Mouse (Mus musculus): ENCODE data around the gene Chic2. TPM values are rescaled to one million over a fixed set of nuclear protein-coding genes. Genes with fewer than 3 reads are reported as not detected.

The Chic2 gene
- polyA plus RNA-seq, 1 experiment from 2014 or later = 32.5 TPM

DNA sequence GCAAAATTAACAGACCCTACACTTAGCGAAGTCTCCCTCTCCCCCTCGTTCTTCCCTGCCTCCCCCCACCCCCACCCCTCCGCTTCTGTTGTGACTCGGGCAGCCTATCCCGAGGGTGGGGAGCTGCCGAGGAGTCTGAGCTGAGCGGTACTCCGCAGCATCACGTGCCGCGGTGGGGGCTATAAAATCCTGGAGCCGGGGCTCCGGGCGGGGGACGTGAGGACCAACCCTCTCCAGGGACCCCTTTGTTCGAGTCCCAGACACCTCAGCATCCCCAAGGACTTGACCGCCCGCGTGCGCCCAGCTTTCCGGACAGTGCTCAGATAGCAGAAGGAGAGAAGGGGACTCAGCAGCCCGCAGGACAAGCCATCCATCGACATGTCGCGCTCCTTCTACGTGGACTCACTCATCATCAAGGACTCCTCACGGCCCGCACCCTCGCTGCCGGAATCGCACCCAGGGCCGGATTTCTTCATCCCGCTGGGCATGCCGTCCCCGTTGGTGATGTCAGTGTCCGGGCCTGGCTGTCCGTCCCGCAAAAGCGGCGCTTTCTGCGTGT, 30.9 kb upstream of the Chic2 start, which contains the start of gene Gsx2:
Gene Gsx2, plus strand, starts transcription at position 219 of the 559 bp plus-strand sequence.
- ATAC-seq = no peak
- Histone ChIP-seq H3K4me1 (0 out of 2 replicates have a peak, but pooled peaks cover 4% of the 10 kb centered on the region), H3K27me3 (replicated peaks) (peaks cover 100% of the 10 kb centered on the region), H3K9ac (no peak within 1 kb of the TSS), H3K36me3 (no peaks in the 10 kb centered on the region), H3K4me2 (peak within 1 kb of the TSS; percentile 15; the same call in 1 of the 2 replicates), H3K9me3 (replicated peaks) (no peaks in the 10 kb centered on the region), H3K4me3 (no peak within 1 kb of the TSS), H3K27ac (no peak within 1 kb of the TSS)
- 2% methylated on average over 41 of the region's 41 CpGs for WGBS (ENCODE audit: insufficient replicate concordance)

GRCm38 (mm10) chr5:75074537-75075382, 30.2 kb upstream of the Chic2 start:
- Histone ChIP-seq H3K36me3 (no peaks in the 10 kb centered on the region), H3K9ac (no peak overlapping the region), H3K27me3 (replicated peaks) (peaks cover 100% of the 10 kb centered on the region), H3K9me3 (replicated peaks) (no peaks in the 10 kb centered on the region), H3K4me2 (no peak overlapping the region), H3K27ac (no peak overlapping the region), H3K4me3 (no peak overlapping the region), H3K4me1 (0 out of 2 replicates have a peak, but pooled peaks cover 4% of the 10 kb centered on the region)
- no peak for ATAC-seq
- WGBS (ENCODE audit: insufficient replicate concordance) = 5% methylated on average over 15 of the region's 15 CpGs

- 5% methylated on average over 4 of the region's 4 CpGs for WGBS (ENCODE audit: insufficient replicate concordance)
- Histone ChIP-seq H3K27ac (no peak overlapping the region), H3K9ac (no peak overlapping the region), H3K4me2 (no peak overlapping the region), H3K4me1 (0 out of 2 replicates have a peak, but pooled peaks cover 4% of the 10 kb centered on the region), H3K36me3 (no peaks in the 10 kb centered on the region), H3K4me3 (no peak overlapping the region), H3K27me3 (replicated peaks) (peaks cover 100% of the 10 kb centered on the region), H3K9me3 (replicated peaks) (no peaks in the 10 kb centered on the region)
- no peak for ATAC-seq
Measured at GRCm38 (mm10) chr5:75074132-75074531, 29.6 kb upstream of the Chic2 start.

DNA sequence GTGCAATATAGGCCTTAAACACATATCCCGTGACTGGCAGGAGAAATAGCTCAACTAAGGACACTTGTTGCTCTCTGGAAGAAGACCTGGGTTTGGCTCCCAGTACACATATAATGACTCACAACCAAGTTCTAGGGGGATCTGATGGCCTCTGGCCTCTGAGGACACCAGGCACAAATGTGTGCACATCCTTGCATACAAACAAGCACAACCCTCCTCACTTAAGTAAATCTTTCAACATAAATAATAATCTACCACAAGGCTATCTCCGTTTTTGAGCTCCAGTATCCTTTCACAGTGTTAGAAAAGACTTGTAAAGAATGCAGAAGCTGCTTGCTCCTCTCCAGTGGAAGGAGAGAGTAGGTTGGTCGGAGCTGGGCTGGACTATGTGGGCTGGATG, 29.1 kb upstream of the Chic2 start:
- Histone ChIP-seq H3K36me3 (no peaks in the 10 kb centered on the region), H3K27me3 (replicated peaks) (peaks cover 100% of the 10 kb centered on the region), H3K4me3 (no peak overlapping the region), H3K4me2 (no peak overlapping the region), H3K27ac (no peak overlapping the region), H3K9ac (no peak overlapping the region), H3K4me1 (0 out of 2 replicates have a peak, but pooled peaks cover 4% of the 10 kb centered on the region), H3K9me3 (replicated peaks) (no peaks in the 10 kb centered on the region)
- ATAC-seq = no peak
- 9% methylated on average over 3 of the region's 3 CpGs for WGBS (ENCODE audit: insufficient replicate concordance)

DNA sequence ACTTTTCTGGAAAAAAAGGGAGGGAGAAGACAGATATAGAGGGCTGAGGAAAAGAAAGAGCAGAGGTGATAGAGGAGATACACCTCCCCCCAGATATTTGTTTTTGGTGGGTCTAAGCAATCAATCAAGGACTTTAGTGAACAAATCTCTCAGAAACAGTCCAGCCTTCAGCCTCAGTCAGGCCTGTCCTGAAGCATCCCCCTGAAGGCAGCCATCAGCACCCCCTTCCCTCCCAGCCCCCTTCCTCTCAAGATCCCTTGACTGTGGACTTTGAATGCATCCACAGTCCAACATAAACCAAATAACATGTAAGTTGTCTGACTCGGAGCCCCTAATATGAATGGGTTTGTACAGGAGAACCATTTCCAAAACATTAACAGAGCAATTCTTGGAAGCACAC, 28.6 kb upstream of the Chic2 start:
- Histone ChIP-seq H3K9me3 (replicated peaks) (no peaks in the 10 kb centered on the region), H3K4me1 (0 out of 2 replicates have a peak, but pooled peaks cover 4% of the 10 kb centered on the region), H3K9ac (no peak overlapping the region), H3K27ac (no peak overlapping the region), H3K27me3 (replicated peaks) (peaks cover 100% of the 10 kb centered on the region), H3K36me3 (no peaks in the 10 kb centered on the region), H3K4me2 (no peak overlapping the region), H3K4me3 (no peak overlapping the region)
- ATAC-seq = no peak
- WGBS (ENCODE audit: insufficient replicate concordance) = 42% methylated on average over 1 of the region's 1 CpGs

DNA sequence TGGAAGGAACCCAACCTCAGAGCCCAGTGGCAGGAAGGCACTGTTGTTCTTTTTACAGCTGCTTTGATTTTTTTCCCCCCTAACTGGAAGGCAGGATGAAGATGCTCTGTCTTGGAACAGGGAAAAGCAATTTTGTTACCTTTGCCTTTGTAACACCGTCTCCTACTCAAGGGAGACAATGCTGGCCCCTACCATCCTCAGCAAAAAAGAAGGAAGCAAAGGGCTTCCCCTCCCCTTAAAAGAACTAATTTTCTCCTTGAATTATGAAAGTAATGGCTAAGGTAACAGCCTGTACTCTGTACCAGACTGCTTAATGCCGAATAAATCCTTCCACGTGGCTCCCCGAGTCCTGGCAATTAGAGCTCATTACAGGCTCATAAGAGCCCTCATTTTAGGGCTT, 28.0 kb upstream of the Chic2 start:
- H3K4me1 ChIP-seq = 0 out of 2 replicates have a peak, but pooled peaks cover 4% of the 10 kb centered on the region
- no peaks in the 10 kb centered on the region for H3K9me3 ChIP-seq (replicated peaks)
- 5% methylated on average over 4 of the region's 4 CpGs for WGBS (ENCODE audit: insufficient replicate concordance)
- ATAC-seq = no peak
- no peak overlapping the region for H3K4me2 ChIP-seq
- no peaks in the 10 kb centered on the region for H3K36me3 ChIP-seq
- H3K4me3 ChIP-seq = no peak overlapping the region
- H3K27me3 ChIP-seq (replicated peaks) = peaks cover 100% of the 10 kb centered on the region
- H3K9ac ChIP-seq = no peak overlapping the region
- no peak overlapping the region for H3K27ac ChIP-seq

- 9% methylated on average over 10 of the region's 10 CpGs for WGBS (ENCODE audit: insufficient replicate concordance)
- Histone ChIP-seq H3K36me3 (no peaks in the 10 kb centered on the region), H3K4me1 (0 out of 2 replicates have a peak, but pooled peaks cover 4% of the 10 kb centered on the region), H3K9me3 (replicated peaks) (no peaks in the 10 kb centered on the region), H3K27ac (no peak overlapping the region), H3K4me2 (no peak overlapping the region), H3K9ac (no peak overlapping the region), H3K4me3 (no peak overlapping the region), H3K27me3 (replicated peaks) (peaks cover 100% of the 10 kb centered on the region)
- ATAC-seq = no peak
Measured at GRCm38 (mm10) chr5:75071951-75072350, 27.4 kb upstream of the Chic2 start.

DNA sequence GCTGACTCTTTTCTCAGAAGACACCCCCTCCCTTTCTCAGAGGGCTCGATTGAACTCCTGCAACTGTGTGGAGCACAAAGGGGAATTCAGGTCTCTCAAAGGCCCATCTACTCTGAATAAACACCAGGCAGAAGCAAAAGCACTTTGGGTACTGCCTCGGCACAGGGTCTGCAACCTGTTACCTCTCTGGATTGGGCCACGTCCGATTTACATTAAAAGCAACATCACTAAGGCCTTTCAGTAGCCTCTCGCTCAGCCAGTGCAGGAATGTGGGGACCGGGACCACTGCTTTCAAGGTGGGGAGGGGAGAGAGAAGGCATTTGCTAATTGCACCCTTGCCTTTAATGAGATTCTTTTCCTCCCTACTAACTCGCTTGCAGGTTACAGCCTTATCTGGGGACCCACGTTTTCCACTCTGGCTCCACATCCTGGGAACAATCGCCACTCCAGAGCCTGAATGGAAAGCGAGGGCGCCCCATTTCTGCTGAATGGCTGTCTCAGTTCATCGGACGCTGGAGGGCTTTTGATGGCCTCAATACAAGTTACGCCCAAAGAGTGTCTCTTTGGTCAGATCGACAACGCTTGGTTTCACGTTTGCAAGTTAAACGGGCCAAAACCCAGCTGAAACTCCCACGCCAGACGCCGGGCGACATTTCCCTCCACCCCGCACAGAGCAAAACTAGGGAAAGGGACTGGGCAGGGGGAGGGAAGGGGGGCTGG, 26.2 kb upstream of the Chic2 start:
- Histone ChIP-seq H3K36me3 (no peaks in the 10 kb centered on the region), H3K27me3 (replicated peaks) (peaks cover 98% of the 10 kb centered on the region), H3K4me1 (0 out of 2 replicates have a peak, but pooled peaks cover 3% of the 10 kb centered on the region), H3K4me2 (no peak overlapping the region), H3K9ac (no peak overlapping the region), H3K27ac (no peak overlapping the region), H3K4me3 (no peak overlapping the region), H3K9me3 (replicated peaks) (no peaks in the 10 kb centered on the region)
- 3% methylated on average over 23 of the region's 23 CpGs for WGBS (ENCODE audit: insufficient replicate concordance)
- no peak for ATAC-seq

DNA sequence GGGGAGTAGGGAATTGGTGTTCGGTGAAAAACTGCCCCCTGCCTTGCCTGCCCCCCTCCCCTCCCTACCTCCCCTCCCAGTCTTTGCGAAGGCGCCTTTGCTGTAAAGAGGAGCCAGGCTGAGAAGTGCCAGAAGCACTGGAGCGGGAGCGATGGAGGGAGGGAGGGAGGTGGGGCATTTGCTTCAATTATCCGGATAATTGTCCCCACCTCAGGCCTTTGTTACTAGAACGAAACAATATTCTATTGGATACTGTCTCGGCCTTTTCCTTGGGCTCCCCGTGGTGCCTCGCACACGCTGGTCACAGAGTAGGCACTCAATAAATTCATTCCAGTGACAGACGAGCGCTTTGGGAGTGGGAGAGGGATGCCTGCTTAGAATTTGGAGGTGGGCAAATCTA, 25.6 kb upstream of the Chic2 start:
- ATAC-seq = no peak
- WGBS (ENCODE audit: insufficient replicate concordance) = 2% methylated on average over 11 of the region's 13 CpGs
- no peaks in the 10 kb centered on the region for H3K4me1 ChIP-seq
- no peak overlapping the region for H3K27ac ChIP-seq
- no peak overlapping the region for H3K4me3 ChIP-seq
- H3K4me2 ChIP-seq = no peak overlapping the region
- no peaks in the 10 kb centered on the region for H3K9me3 ChIP-seq (replicated peaks)
- H3K9ac ChIP-seq = no peak overlapping the region
- H3K27me3 ChIP-seq (replicated peaks) = peaks cover 92% of the 10 kb centered on the region
- H3K36me3 ChIP-seq = no peaks in the 10 kb centered on the region

DNA sequence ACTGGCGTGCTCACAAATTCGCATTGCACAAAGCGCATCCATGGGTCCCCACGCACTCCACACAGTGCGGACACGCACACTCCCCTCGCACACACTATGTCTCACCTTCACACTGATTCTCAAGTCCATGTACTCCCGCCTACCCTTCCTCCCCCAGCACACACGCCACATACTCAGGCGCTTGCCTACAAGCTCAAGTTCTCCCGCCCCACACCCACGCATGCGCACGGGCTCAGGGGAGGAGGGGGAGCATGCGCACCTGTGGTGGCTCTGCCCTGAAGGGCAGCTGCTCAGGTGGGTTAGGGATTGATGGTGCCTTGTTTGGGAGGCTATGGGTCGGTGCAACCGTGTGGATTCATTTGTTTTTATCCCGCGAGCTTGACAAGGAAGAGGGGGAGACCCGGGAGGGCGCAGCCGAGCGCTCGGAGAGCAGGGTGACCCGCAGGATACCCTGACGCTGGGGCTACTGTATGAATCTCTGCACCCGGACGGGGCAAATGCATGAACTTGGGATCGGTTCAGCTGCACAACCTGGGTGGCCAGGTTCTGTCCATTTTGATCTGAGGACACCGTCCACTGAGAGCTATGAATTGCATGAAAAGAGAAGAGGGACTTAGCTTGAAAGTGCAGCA, 22.7 kb upstream of the Chic2 start:
- H3K4me2 ChIP-seq = peak overlapping the region; percentile 64
- H3K36me3 ChIP-seq = no peaks in the 10 kb centered on the region
- H3K4me3 ChIP-seq = peak overlapping the region; percentile 37
- WGBS (ENCODE audit: insufficient replicate concordance) = 2% methylated on average over 30 of the region's 30 CpGs
- H3K9me3 ChIP-seq (replicated peaks) = no peaks in the 10 kb centered on the region
- H3K27ac ChIP-seq = no peak overlapping the region
- H3K9ac ChIP-seq = no peak overlapping the region
- no peaks in the 10 kb centered on the region for H3K4me1 ChIP-seq
- H3K27me3 ChIP-seq (replicated peaks) = peaks cover 64% of the 10 kb centered on the region
- ATAC-seq = peak; percentile 52; the same call in 1 of the 2 replicates

GRCm38 (mm10) chr5:75066715-75067114, 22.1 kb upstream of the Chic2 start:
- Histone ChIP-seq H3K4me2 (peak overlapping the region; percentile 64), H3K27me3 (replicated peaks) (peaks cover 58% of the 10 kb centered on the region), H3K27ac (no peak overlapping the region), H3K9ac (no peak overlapping the region), H3K4me1 (no peaks in the 10 kb centered on the region), H3K9me3 (replicated peaks) (no peaks in the 10 kb centered on the region), H3K4me3 (peak overlapping the region; percentile 37), H3K36me3 (no peaks in the 10 kb centered on the region)
- WGBS (ENCODE audit: insufficient replicate concordance) = 4% methylated on average over 8 of the region's 10 CpGs
- ATAC-seq = no peak
